Comparison of ENCODE assay signal across 12 mouse cellular contexts in genomic region chr7:80766861-80767312, GRCm38 (mm10). TPM values are rescaled to one million over a fixed set of nuclear protein-coding genes. Genes with fewer than 3 reads are reported as not detected.
DNase-seq lines count a peak whose midpoint lies in the region; ATAC-seq lines count a peak whose summit lies in the region.
"Had no signal": no experiment of that assay in that cellular context is flagged by ENCODE, and none has a peak within 500 bp of the region (broad histone marks: within the 10 kb centered on the region; RNA-seq: fewer than 3 reads in every experiment).

No protein-coding gene starts in this region.

- 66% methylated on average over 11 of the region's 11 CpGs for WGBS in hindbrain, embryonic 15.5 days
- 93% methylated on average over 11 of the region's 11 CpGs for WGBS in hindbrain, embryonic 12.5 days
- WGBS in intestine, embryonic 16.5 days = 88% methylated on average over 11 of the region's 11 CpGs

- no peak overlapping the region for H3K9ac ChIP-seq in hindbrain, embryonic 15.5 days
- H3K9ac ChIP-seq in hindbrain, embryonic 12.5 days = no peak overlapping the region
- H3K9ac ChIP-seq in intestine, embryonic 16.5 days (ENCODE audit: low read depth, low read length) = no peak overlapping the region
- H3K9ac ChIP-seq: lung, embryonic 14.5 days; neural tube, embryonic 13.5 days had no signal

- peak; percentile 33; the same call in 1 of the 2 replicates for ATAC-seq in hindbrain, embryonic 15.5 days (ENCODE audit: low FRiP score, low read depth)
- no peak for ATAC-seq in hindbrain, embryonic 12.5 days (ENCODE audit: low FRiP score)
- no peak for ATAC-seq in intestine, embryonic 16.5 days

- no peak overlapping the region for H3K4me2 ChIP-seq in hindbrain, embryonic 15.5 days
- H3K4me2 ChIP-seq in hindbrain, embryonic 12.5 days (replicated peaks) = no peak overlapping the region
- no peak overlapping the region for H3K4me2 ChIP-seq in intestine, embryonic 16.5 days (ENCODE audit: low read depth, low read length)
- H3K4me2 ChIP-seq: lung, embryonic 14.5 days; neural tube, embryonic 13.5 days had no signal

- no peaks in the 10 kb centered on the region for H3K9me3 ChIP-seq in hindbrain, embryonic 15.5 days
- H3K9me3 ChIP-seq in hindbrain, embryonic 12.5 days (replicated peaks) = no peaks in the 10 kb centered on the region
- H3K9me3 ChIP-seq in intestine, embryonic 16.5 days (ENCODE audit: control insufficient read depth, low read length) = no peaks in the 10 kb centered on the region
- H3K9me3 ChIP-seq: neural tube, embryonic 13.5 days had no signal

- peak overlapping the region; percentile 26 for H3K27ac ChIP-seq in hindbrain, embryonic 15.5 days (replicated peaks)
- no peak overlapping the region for H3K27ac ChIP-seq in hindbrain, embryonic 12.5 days
- H3K27ac ChIP-seq in intestine, embryonic 16.5 days (ENCODE audit: low read length) = no peak overlapping the region
- H3K27ac ChIP-seq: neural tube, embryonic 13.5 days had no signal

- H3K27me3 ChIP-seq in hindbrain, embryonic 15.5 days = no peaks in the 10 kb centered on the region
- H3K27me3 ChIP-seq in hindbrain, embryonic 12.5 days = no peaks in the 10 kb centered on the region
- no peaks in the 10 kb centered on the region for H3K27me3 ChIP-seq in intestine, embryonic 16.5 days (replicated peaks; ENCODE audit: control insufficient read depth, insufficient read depth, low read length)
- H3K27me3 ChIP-seq: neural tube, embryonic 13.5 days had no signal

- peaks cover 22% of the 10 kb centered on the region for H3K4me1 ChIP-seq in hindbrain, embryonic 15.5 days (replicated peaks)
- peaks cover 7% of the 10 kb centered on the region; the same call in 1 of the 2 replicates for H3K4me1 ChIP-seq in hindbrain, embryonic 12.5 days
- peaks cover 8% of the 10 kb centered on the region; the same call in 1 of the 2 replicates for H3K4me1 ChIP-seq in intestine, embryonic 16.5 days (ENCODE audit: control insufficient read depth, insufficient read depth, low read length)

- peak; percentile 32 for DNase-seq in cerebellum, adult 8-10 months
- DNase-seq in layer of hippocampus, adult 18-20 months (ENCODE audit: low spot score in 2 of 2) = peak; percentile 69 to 80
- peak; percentile 68 to 86 for DNase-seq in right cerebral cortex, postnatal 10 days (ENCODE audit: low spot score in 2 of 2)
- no peak for DNase-seq in heart, adult 18-20 months
- DNase-seq in spleen, postnatal 14 days (ENCODE audit: low spot score in 2 of 2) = no peak
- DNase-seq: gastrocnemius, postnatal 14 days; kidney, postnatal 14 days; lung, embryonic 14.5 days had no signal

- 0 out of 2 replicates have a peak, but pooled peaks cover 3% of the 10 kb centered on the region for H3K36me3 ChIP-seq in hindbrain, embryonic 15.5 days
- peaks cover 4% of the 10 kb centered on the region; the same call in 1 of the 2 replicates for H3K36me3 ChIP-seq in hindbrain, embryonic 12.5 days
- peaks cover 4% of the 10 kb centered on the region for H3K36me3 ChIP-seq in intestine, embryonic 16.5 days (ENCODE audit: control insufficient read depth, insufficient read depth, low read length)

- H3K4me3 ChIP-seq in hindbrain, embryonic 15.5 days = no peak overlapping the region
- no peak overlapping the region for H3K4me3 ChIP-seq in hindbrain, embryonic 12.5 days
- H3K4me3 ChIP-seq in intestine, embryonic 16.5 days (ENCODE audit: low read length) = no peak overlapping the region
- H3K4me3 ChIP-seq: neural tube, embryonic 13.5 days had no signal

RNA-seq across cellular contexts. Expression of gene Iqgap1, which starts 58.9 kb away (rescaled TPM):
- polyA plus RNA-seq in hindbrain, embryonic 15.5 days (2015; fragmentation: Nextera tagmentation; extraction: Ambion mirVana) = 20.2 and 22.7 TPM in 2 replicates
- polyA plus RNA-seq in hindbrain, embryonic 12.5 days (2016; fragmentation: Nextera tagmentation; extraction: Ambion mirVana) = 40.1 and 40.2 TPM in 2 replicates
- 10 to 100 TPM; 18.1 TPM for total RNA-seq in layer of hippocampus, adult 18-20 months (2021)
- 10 to 100 TPM; 32.7 to 35.3 TPM for total RNA-seq in heart, adult 18-20 months (2021)
- 64.3 and 66.2 TPM in 2 replicates for polyA plus RNA-seq in intestine, embryonic 16.5 days (2015; fragmentation: Nextera tagmentation; extraction: Ambion mirVana)

Comparison
In these comparisons a context has a peak if more than half of its experiments do, and no peak if none do; other contexts are left out.
1. DNase-seq: peak in cerebellum, adult 8-10 months (single experiment), layer of hippocampus, adult 18-20 months (2 of 2) and right cerebral cortex, postnatal 10 days (2 of 2); none in heart, adult 18-20 months (0 of 2) and spleen, postnatal 14 days (0 of 2).